Mouse (Mus musculus) MEL (cell line): ENCODE data around the gene Tnnt2. TPM values are rescaled to one million over a fixed set of nuclear protein-coding genes. Genes with fewer than 3 reads are reported as not detected.

Source experiments
- DNase-seq: peaks from one replicate; pipeline ENCODE4 v3.0.0; 2011; ENCODE audit warnings: low read depth, low spot score
- H3K27ac ChIP-seq: 2 replicates; pipeline ENCODE4 v1.5.1; 2012; ENCODE audit warnings: low read depth, mild to moderate bottlenecking, control low read depth, low read length, moderate library complexity; ENCODE audit not compliant: control insufficient read depth
- H3K27me3 ChIP-seq, 2 experiments: fragments of 150-350 bp in 1 of 2; sonication (generic) in 1 of 2; 2 replicates each; pipeline ENCODE4 v1.6.1; 2012; ENCODE audit warnings: low read length in 2 of 2, mild to moderate bottlenecking in 2 of 2, improper control_type of control experiment in 1 of 2, moderate library complexity in 1 of 2; ENCODE audit not compliant: insufficient read depth in 2 of 2, control insufficient read depth in 1 of 2
- H3K36me3 ChIP-seq, 2 experiments: 2 replicates each; pipeline ENCODE4 v1.6.1; 2012 to 2014; ENCODE audit warnings: low read length in 2 of 2, improper control_type of control experiment in 1 of 2, inconsistent platforms in 1 of 2, mild to moderate bottlenecking in 1 of 2; ENCODE audit not compliant: insufficient read depth in 2 of 2, control insufficient read depth in 1 of 2
- H3K4me1 ChIP-seq, 2 experiments: fragments of 150-350 bp in 1 of 2; sonication (generic) in 1 of 2; 2 replicates each; pipeline ENCODE4 v1.6.1; 2012; ENCODE audit warnings: low read length in 2 of 2, improper control_type of control experiment in 1 of 2, mild to moderate bottlenecking in 1 of 2; ENCODE audit not compliant: insufficient read depth in 2 of 2, control insufficient read depth in 1 of 2
- H3K4me3 ChIP-seq, 2 experiments: fragments of 150-350 bp in 1 of 2; sonication (generic) in 1 of 2; 2 replicates each; pipeline ENCODE4 v1.5.1; 2012; ENCODE audit warnings: low read depth in 2 of 2, low read length in 2 of 2, mild to moderate bottlenecking in 2 of 2, moderate library complexity in 2 of 2, control low read depth in 1 of 2, improper control_type of control experiment in 1 of 2; ENCODE audit not compliant: control insufficient read depth in 1 of 2, insufficient read depth in 1 of 2
- H3K79me2 ChIP-seq: 2 replicates; pipeline ENCODE4 v1.6.1; 2012; ENCODE audit warnings: mild to moderate bottlenecking, low read length, moderate library complexity; ENCODE audit not compliant: control insufficient read depth, poor library complexity, insufficient read depth
- H3K9ac ChIP-seq: 2 replicates; pipeline ENCODE4 v1.6.1; 2012; ENCODE audit warnings: low read depth, mild to moderate bottlenecking, control low read depth, low read length, moderate library complexity; ENCODE audit not compliant: control insufficient read depth, poor library complexity, severe bottlenecking
- H3K9me3 ChIP-seq: fragments of 150-350 bp; sonication (generic); replicated peaks from 2 replicates; pipeline ENCODE4 v1.6.1; 2012; ENCODE audit warnings: mild to moderate bottlenecking, low read length, improper control_type of control experiment, moderate library complexity; ENCODE audit not compliant: insufficient read depth
- BHLHE40 ChIP-seq: IDR thresholded peaks from 2 replicates; pipeline ENCODE4 v1.6.1; 2012; ENCODE audit warnings: low read depth, mild to moderate bottlenecking, inconsistent platforms, low read length, improper control_type of control experiment, borderline replicate concordance
- CTCF ChIP-seq, 3 experiments: IDR thresholded peaks in 2 of 3; conservative IDR thresholded peaks in 1 of 3; 2 replicates each; pipeline ENCODE4 v1.5.1; 2011 to 2012; ENCODE audit warnings: low read length in 3 of 3, low read depth in 2 of 3, mild to moderate bottlenecking in 2 of 3, improper control_type of control experiment in 1 of 3, inconsistent platforms in 1 of 3, mixed read lengths in 1 of 3, moderate library complexity in 1 of 3; ENCODE audit not compliant: control insufficient read depth in 1 of 3, insufficient read depth in 1 of 3, poor library complexity in 1 of 3, severe bottlenecking in 1 of 3
- E2F4 ChIP-seq: IDR thresholded peaks from 2 replicates; pipeline ENCODE4 v1.6.1; 2011; ENCODE audit warnings: low read depth, low read length, improper control_type of control experiment, borderline replicate concordance
- EP300 ChIP-seq, 2 experiments: IDR thresholded peaks; 2 replicates each; pipeline ENCODE4 v1.6.1; 2011; ENCODE audit warnings: improper control_type of control experiment in 2 of 2, low read length in 2 of 2, low read depth in 1 of 2, mild to moderate bottlenecking in 1 of 2
- GABPA ChIP-seq: IDR thresholded peaks from 2 replicates; pipeline ENCODE4 v1.6.1; 2012; ENCODE audit warnings: low read depth, mild to moderate bottlenecking, inconsistent platforms, low read length, improper control_type of control experiment, moderate library complexity
- GATA1 ChIP-seq: IDR thresholded peaks from 2 replicates; pipeline ENCODE4 v1.6.1; 2011; ENCODE audit warnings: low read depth, low read length, improper control_type of control experiment
- MAX ChIP-seq: IDR thresholded peaks from 2 replicates; pipeline ENCODE4 v1.6.1; 2011; ENCODE audit warnings: low read length, improper control_type of control experiment
- MXI1 ChIP-seq: IDR thresholded peaks from 2 replicates; pipeline ENCODE4 v1.6.1; 2011; ENCODE audit warnings: mild to moderate bottlenecking, low read depth, low read length, improper control_type of control experiment
- MYB ChIP-seq: IDR thresholded peaks from 2 replicates; pipeline ENCODE4 v1.6.1; 2011; ENCODE audit warnings: mild to moderate bottlenecking, low read depth, low read length, improper control_type of control experiment
- NRF1 ChIP-seq: IDR thresholded peaks from 2 replicates; pipeline ENCODE4 v1.6.1; 2014; ENCODE audit warnings: low read depth, mild to moderate bottlenecking, inconsistent platforms, low read length, improper control_type of control experiment, moderate library complexity; ENCODE audit not compliant: poor library complexity, insufficient read depth, severe bottlenecking
- POLR2A ChIP-seq, 2 experiments: IDR thresholded peaks; 2 replicates each; pipeline ENCODE4 v1.6.1; 2011 to 2012; ENCODE audit warnings: low read length in 2 of 2, mild to moderate bottlenecking in 2 of 2, control low read depth in 1 of 2, improper control_type of control experiment in 1 of 2, low read depth in 1 of 2, moderate library complexity in 1 of 2; ENCODE audit not compliant: control insufficient read depth in 1 of 2, insufficient read depth in 1 of 2, poor library complexity in 1 of 2
- POLR2AphosphoS5 ChIP-seq: IDR thresholded peaks from 2 replicates; pipeline ENCODE4 v1.6.1; 2012; ENCODE audit warnings: low read depth, borderline replicate concordance, mild to moderate bottlenecking, inconsistent platforms, low read length, moderate library complexity, mixed read lengths
- TBP ChIP-seq: IDR thresholded peaks from 2 replicates; pipeline ENCODE4 v1.8.0; 2011; ENCODE audit warnings: low read depth, low read length, improper control_type of control experiment
- TCF12 ChIP-seq: IDR thresholded peaks from 2 replicates; pipeline ENCODE4 v1.6.1; 2014; ENCODE audit warnings: low read depth, mild to moderate bottlenecking, inconsistent platforms, low read length, improper control_type of control experiment, moderate library complexity
- UBTF ChIP-seq: IDR thresholded peaks from 2 replicates; pipeline ENCODE4 v1.6.1; 2012; ENCODE audit warnings: low read depth, mild to moderate bottlenecking, inconsistent platforms, low read length, improper control_type of control experiment, moderate library complexity, borderline replicate concordance; ENCODE audit not compliant: insufficient read depth
- USF1 ChIP-seq: IDR thresholded peaks from 2 replicates; pipeline ENCODE4 v1.6.1; 2014; ENCODE audit warnings: low read depth, mild to moderate bottlenecking, inconsistent platforms, low read length, improper control_type of control experiment, moderate library complexity
- USF2 ChIP-seq, 2 experiments: IDR thresholded peaks; 2 replicates each; pipeline ENCODE4 v1.6.1; 2011 to 2012; ENCODE audit warnings: improper control_type of control experiment in 2 of 2, low read length in 2 of 2, borderline replicate concordance in 1 of 2, inconsistent platforms in 1 of 2, low read depth in 1 of 2, mild to moderate bottlenecking in 1 of 2; ENCODE audit not compliant: insufficient read depth in 1 of 2
- ZC3H11A ChIP-seq: IDR thresholded peaks from 2 replicates; pipeline ENCODE4 v1.6.1; 2012; ENCODE audit warnings: low read depth, mild to moderate bottlenecking, inconsistent platforms, low read length, improper control_type of control experiment
- polyA plus RNA-seq, 2 experiments: library from polyadenylated mRNA; stranded (reverse) in 1 of 2; unstranded in 1 of 2; fragments of >175 nt in 1 of 2; fragments of >200 nt in 1 of 2; gene quantifications; 2 replicates each; pipeline versions ENCODE4 v1.2.1 to v1.2.4; 2012; ENCODE audit warnings: low replicate concordance in 2 of 2, low read depth in 1 of 2; ENCODE audit not compliant: insufficient read length in 2 of 2, insufficient read depth in 1 of 2, missing spikeins in 1 of 2
- total RNA-seq: library from RNA; depleted of rRNA; stranded (reverse); fragments of 300-350 nt; gene quantifications from 2 replicates; pipeline ENCODE4 v1.2.3, GENCODE M21; 2012

Gene Tnnt2
- total and polyA plus RNA-seq, 3 experiments = not detected

GRCm38 (mm10) chr1:135800192-135800950 lies 35.8 kb upstream of the Tnnt2 start:
- H3K36me3 ChIP-seq = peaks cover 0 to 4% of the 10 kb centered on the region in 2 experiments; a peak in 2 of 4 replicates
- H3K4me3 ChIP-seq = no peak overlapping the region
- TF ChIP-seq GATA1 (0 out of 2 replicates have a peak, but pooled peaks have one; percentile 22), CTCF (IDR thresholded peaks at IDR 0.05 in 2 of 3, conservative IDR thresholded peaks at IDR 0.05 in 1 of 3; ENCODE audit: control insufficient read depth in 1 of 3, insufficient read depth in 1 of 3, low read depth in 2 of 3, low read length in 3 of 3, poor library complexity in 1 of 3, severe bottlenecking in 1 of 3) (no peak), NRF1 (no peak), GABPA (no peak), TBP (no peak), TCF12 (0 out of 2 replicates have a peak, but pooled peaks have one; percentile 29), USF2 (IDR thresholded peaks at IDR 0.05; ENCODE audit: borderline replicate concordance in 1 of 2, insufficient read depth in 1 of 2, low read depth in 1 of 2, low read length in 2 of 2) (no peak), EP300 (IDR thresholded peaks at IDR 0.05; ENCODE audit: low read depth in 1 of 2, low read length in 2 of 2) (peak in 1 of 2 experiments; percentile 57; a peak in 3 of 4 replicates), BHLHE40 (no peak), E2F4 (no peak), ZC3H11A (no peak)
- H3K79me2 ChIP-seq = no peaks in the 10 kb centered on the region
- DNase-seq = peak; percentile 41
- no peak overlapping the region for H3K9ac ChIP-seq
- H3K27ac ChIP-seq = no peak overlapping the region
- H3K9me3 ChIP-seq = no peaks in the 10 kb centered on the region
- H3K4me1 ChIP-seq = peaks cover 0 to 15% of the 10 kb centered on the region in 2 experiments; a peak in 2 of 4 replicates
- no peaks in the 10 kb centered on the region; a peak in 2 of 4 replicates for H3K27me3 ChIP-seq

- Histone ChIP-seq H3K4me1 (no peaks in the 10 kb centered on the region; a peak in 1 of 4 replicates), H3K27ac (no peak overlapping the region), H3K4me3 (no peak overlapping the region), H3K79me2 (no peaks in the 10 kb centered on the region), H3K36me3 (no peaks in the 10 kb centered on the region), H3K9ac (no peak overlapping the region), H3K27me3 (peaks cover 0 to 3% of the 10 kb centered on the region in 2 experiments; a peak in 3 of 4 replicates), H3K9me3 (no peaks in the 10 kb centered on the region)
- TF ChIP-seq UBTF = no peak
- TF ChIP-seq BHLHE40 = no peak
- no peak for TF ChIP-seq USF2 (IDR thresholded peaks at IDR 0.05; ENCODE audit: borderline replicate concordance in 1 of 2, insufficient read depth in 1 of 2, low read depth in 1 of 2, low read length in 2 of 2)
- no peak for TF ChIP-seq NRF1
- no peak for TF ChIP-seq E2F4
- TF ChIP-seq POLR2A (IDR thresholded peaks at IDR 0.05; ENCODE audit: control insufficient read depth in 1 of 2, insufficient read depth in 1 of 2, low read depth in 1 of 2, low read length in 2 of 2, poor library complexity in 1 of 2) = no peak
- no peak for TF ChIP-seq MXI1
- TF ChIP-seq USF1 = no peak
- no peak for TF ChIP-seq MYB
- no peak for TF ChIP-seq TBP
- TF ChIP-seq MAX = no peak
- no peak for TF ChIP-seq POLR2AphosphoS5
- no peak for DNase-seq
Measured at GRCm38 (mm10) chr1:135807546-135807945, 28.6 kb upstream of the Tnnt2 start.
